Mouse (Mus musculus) thymus, adult 2 months (tissue): ENCODE results near the gene Sipa1l1.
"Not testable (repeated sequence)": the region's sequence is repeated elsewhere in the genome, so short reads cannot be mapped to it uniquely, and the experiment has no call there.

Source experiments
- CTCF ChIP-seq: fragments of 200-500 bp; IDR thresholded peaks from 2 replicates; pipeline ENCODE4 v1.5.1; 2012; ENCODE audit warnings: mild to moderate bottlenecking, control low read depth, low read length, moderate library complexity, borderline replicate concordance; ENCODE audit not compliant: control insufficient read depth, poor library complexity, insufficient read depth; ENCODE audit errors: extremely low read depth
- POLR2A ChIP-seq: fragments of 200-500 bp; IDR thresholded peaks from 2 replicates; pipeline ENCODE4 v1.6.1; 2012; ENCODE audit warnings: mild to moderate bottlenecking, low read length, control low read depth, moderate library complexity; ENCODE audit not compliant: control insufficient read depth, poor library complexity, insufficient read depth; ENCODE audit errors: extremely low read depth

DNA sequence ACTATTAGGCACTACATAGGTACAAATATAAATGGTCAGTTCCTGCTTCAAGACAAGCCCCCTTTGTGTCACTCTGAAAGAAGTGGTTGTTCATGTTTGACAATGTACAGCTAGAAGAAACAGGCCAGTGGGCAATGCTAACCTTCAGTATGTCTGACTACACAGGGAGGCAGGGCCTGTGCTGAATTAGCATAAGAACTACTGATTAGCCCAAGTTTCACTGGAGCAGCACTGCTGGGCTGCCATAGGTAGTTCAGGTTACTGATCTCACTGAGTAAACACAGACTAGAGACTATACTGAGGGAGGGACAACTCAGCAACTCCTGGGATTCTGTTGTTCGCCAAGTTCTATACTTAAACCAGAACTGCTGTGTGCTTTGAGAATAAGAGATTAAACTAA lies 324.1 kb downstream of the Sipa1l1 start:
- TF ChIP-seq CTCF, POLR2A: not testable (repeated sequence)
